Mouse (Mus musculus) hindbrain, postnatal 0 days (tissue): ENCODE data around the gene Dnah5. TPM values are rescaled to one million over a fixed set of nuclear protein-coding genes. Genes with fewer than 3 reads are reported as not detected.
"Not testable (repeated sequence)": the region's sequence is repeated elsewhere in the genome, so short reads cannot be mapped to it uniquely, and the experiment has no call there.

Source experiments
- ATAC-seq: fragments of 200-750 bp; cut with Nextera tagmentation; 2 replicates; pipeline ENCODE4 v1.8.0; 2017; ENCODE audit warnings: mild to moderate bottlenecking, moderate TSS enrichment, moderate library complexity
- DNase-seq: peaks from one replicate; pipeline ENCODE4 v3.0.0-alpha.2; 2015; ENCODE audit warnings: low spot score
- H3K27ac ChIP-seq: fragments of 300-500 bp; sonication (generic); 2 replicates; pipeline ENCODE4 v1.5.1; 2014; ENCODE audit warnings: mild to moderate bottlenecking
- H3K27me3 ChIP-seq: fragments of 300-500 bp; sonication (generic); 2 replicates; pipeline ENCODE4 v1.6.1; 2014; ENCODE audit warnings: low read length, mixed read lengths; ENCODE audit not compliant: insufficient read depth
- H3K36me3 ChIP-seq: fragments of 300-500 bp; sonication (generic); 2 replicates; pipeline ENCODE4 v1.6.1; 2014; ENCODE audit warnings: low read length, mixed read lengths; ENCODE audit not compliant: insufficient read depth
- H3K4me1 ChIP-seq: fragments of 300-500 bp; sonication (generic); 2 replicates; pipeline ENCODE4 v1.6.1; 2014; ENCODE audit warnings: antibody characterized with exemption, low read length, mixed read lengths; ENCODE audit not compliant: insufficient read depth
- H3K4me2 ChIP-seq: fragments of 300-500 bp; sonication (generic); 2 replicates; pipeline ENCODE4 v1.6.1; 2014; ENCODE audit warnings: low read depth, mild to moderate bottlenecking, low read length, moderate library complexity, mixed read lengths
- H3K4me3 ChIP-seq: fragments of 300-500 bp; sonication (generic); 2 replicates; pipeline ENCODE4 v1.5.1; 2014; ENCODE audit warnings: low read length
- H3K9ac ChIP-seq: fragments of 300-500 bp; sonication (generic); replicated peaks from 2 replicates; pipeline ENCODE4 v1.6.1; 2014; ENCODE audit warnings: mild to moderate bottlenecking, low read length, moderate library complexity, mixed read lengths
- H3K9me3 ChIP-seq: fragments of 300-500 bp; sonication (generic); 2 replicates; pipeline ENCODE4 v1.6.1; 2016; ENCODE audit warnings: low read length, mixed read lengths
- CTCF ChIP-seq: IDR thresholded peaks from 2 replicates; pipeline ENCODE4 v1.5.1; 2016; ENCODE audit warnings: antibody characterized with exemption, control low read depth, low read depth
- WGBS: fragments of 180-500 bp; shearing (Covaris S2); extraction: QIAGEN DNeasy Blood & Tissue Kit; methylation state at CpG from one replicate; pipeline ENCODE4 v1.1.7; 2014; 5-methylcytosine and 5-hydroxymethylcytosine counted together
- polyA plus RNA-seq: library from polyadenylated mRNA; unstranded; fragments of >200 nt; fragmentation: Nextera tagmentation; extraction: Ambion mirVana; gene quantifications from 2 replicates; pipeline ENCODE4 v1.2.1, GENCODE M21; 2015
- total RNA-seq: library from RNA; depleted of rRNA; stranded (reverse); fragments of >200 nt; gene quantifications from 2 replicates; pipeline ENCODE4 v1.2.3, GENCODE M21; 2014

The Dnah5 gene
- total and polyA plus RNA-seq, 2 experiments from 2014 or later, result 0.11 to 0.58 TPM

DNA sequence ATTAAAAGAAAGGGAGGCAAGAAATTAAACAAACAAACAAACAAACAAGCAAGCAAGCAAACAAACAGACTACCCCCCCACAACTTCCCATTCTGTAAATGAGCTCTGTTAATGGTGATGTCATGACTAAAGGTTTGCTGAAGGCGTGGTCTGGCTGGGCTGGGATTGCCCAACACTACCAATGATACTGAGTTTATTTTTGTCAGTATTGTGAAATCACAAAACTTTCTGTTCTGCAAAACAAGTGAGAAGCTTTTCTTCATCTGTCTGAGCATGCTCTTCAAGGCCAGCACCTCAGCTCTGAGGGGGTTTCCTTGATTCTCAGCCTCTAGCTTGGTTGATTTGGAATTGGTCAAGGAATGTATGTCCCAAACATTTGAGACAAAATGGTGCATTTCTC lies 170.8 kb downstream of the Dnah5 start:
- Histone ChIP-seq H3K9ac (no peak overlapping the region), H3K27ac (no peak overlapping the region), H3K4me3 (no peak overlapping the region), H3K9me3 (no peaks in the 10 kb centered on the region), H3K27me3 (no peaks in the 10 kb centered on the region), H3K36me3 (no peaks in the 10 kb centered on the region), H3K4me1 (no peaks in the 10 kb centered on the region), H3K4me2 (no peak overlapping the region)
- DNase-seq (no peak), ATAC-seq (no peak)
- TF ChIP-seq CTCF, result no peak
- WGBS, result 89% methylated on average over 1 of the region's 1 CpGs

DNA sequence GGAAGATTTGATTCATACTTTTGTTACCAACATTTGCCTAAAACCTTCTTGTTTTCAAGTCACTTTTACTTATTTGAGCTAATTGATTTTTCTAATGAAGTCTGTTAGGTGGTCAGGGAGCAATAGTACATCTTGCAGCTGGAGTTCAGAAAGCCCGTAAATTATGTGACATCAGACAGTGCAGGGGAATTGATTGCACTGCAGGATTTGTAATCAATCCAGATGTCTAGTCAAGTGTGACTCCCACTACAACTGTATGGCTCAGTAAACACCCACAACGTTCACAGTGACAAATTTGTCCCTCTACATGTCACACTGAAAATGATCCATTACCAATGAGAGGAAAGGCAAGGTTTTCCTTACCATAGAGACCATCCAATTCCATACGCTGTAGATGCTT lies 177.4 kb downstream of the Dnah5 start:
- H3K4me1 ChIP-seq, result no peaks in the 10 kb centered on the region
- DNase-seq, result no peak
- no peak overlapping the region for H3K27ac ChIP-seq
- no peaks in the 10 kb centered on the region for H3K9me3 ChIP-seq
- H3K27me3 ChIP-seq, result no peaks in the 10 kb centered on the region
- H3K4me3 ChIP-seq, result no peak overlapping the region
- no peak overlapping the region for H3K9ac ChIP-seq
- no peak overlapping the region for H3K4me2 ChIP-seq
- 65% methylated on average over 3 of the region's 3 CpGs for WGBS
- TF ChIP-seq CTCF, result no peak
- H3K36me3 ChIP-seq, result no peaks in the 10 kb centered on the region
- no peak for ATAC-seq

DNA sequence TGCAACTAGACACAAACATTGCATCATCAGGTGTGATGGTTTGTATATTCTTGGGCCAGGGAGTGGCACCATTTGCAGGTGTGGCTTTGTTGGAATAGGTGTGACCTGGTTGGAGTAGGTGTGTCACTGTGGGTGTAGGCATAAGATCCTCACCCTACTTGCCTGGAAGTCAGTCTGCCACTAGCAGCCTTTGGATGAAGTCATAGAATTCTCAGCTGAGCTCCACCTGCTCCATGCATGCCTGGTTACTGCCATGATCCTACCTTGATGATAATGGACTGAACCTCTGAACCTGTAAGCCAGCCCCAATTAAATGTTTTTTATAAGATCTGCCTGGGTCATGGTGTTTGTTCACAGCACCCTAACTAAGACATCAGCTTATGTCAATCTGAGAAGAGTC lies 190.2 kb downstream of the Dnah5 start:
- H3K4me3 ChIP-seq, H3K27ac ChIP-seq, H3K4me1 ChIP-seq, H3K9ac ChIP-seq, H3K4me2 ChIP-seq, H3K27me3 ChIP-seq, H3K36me3 ChIP-seq, DNase-seq, H3K9me3 ChIP-seq, ATAC-seq: not testable (repeated sequence)

DNA sequence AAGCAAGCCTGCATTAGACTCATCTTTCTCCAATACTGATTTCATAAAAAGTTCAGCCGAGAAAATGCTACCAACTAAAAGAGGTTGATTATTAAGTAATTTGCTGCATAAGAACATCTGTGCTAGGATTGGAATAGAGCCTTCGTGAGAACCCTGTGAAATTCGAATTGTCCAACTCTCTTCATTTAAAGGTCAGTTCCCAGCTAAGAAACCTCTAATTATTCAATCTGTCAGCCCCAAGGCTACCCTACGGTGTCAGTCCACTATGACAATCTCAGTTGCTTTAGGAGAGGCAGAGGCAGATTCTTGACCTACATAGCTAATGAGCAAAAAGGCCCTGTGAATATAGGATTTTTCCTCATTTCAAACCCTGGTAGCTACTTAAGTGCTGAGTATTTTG lies 191.9 kb downstream of the Dnah5 start:
- H3K4me1 ChIP-seq, result no peaks in the 10 kb centered on the region
- WGBS, result 80% methylated on average over 4 of the region's 4 CpGs
- no peak overlapping the region for H3K4me2 ChIP-seq
- H3K27ac ChIP-seq, result no peak overlapping the region
- H3K4me3 ChIP-seq, result no peak overlapping the region
- no peaks in the 10 kb centered on the region for H3K9me3 ChIP-seq
- DNase-seq (no peak), ATAC-seq (no peak)
- no peaks in the 10 kb centered on the region for H3K27me3 ChIP-seq
- H3K9ac ChIP-seq, result no peak overlapping the region
- no peaks in the 10 kb centered on the region for H3K36me3 ChIP-seq
- no peak for TF ChIP-seq CTCF

DNA sequence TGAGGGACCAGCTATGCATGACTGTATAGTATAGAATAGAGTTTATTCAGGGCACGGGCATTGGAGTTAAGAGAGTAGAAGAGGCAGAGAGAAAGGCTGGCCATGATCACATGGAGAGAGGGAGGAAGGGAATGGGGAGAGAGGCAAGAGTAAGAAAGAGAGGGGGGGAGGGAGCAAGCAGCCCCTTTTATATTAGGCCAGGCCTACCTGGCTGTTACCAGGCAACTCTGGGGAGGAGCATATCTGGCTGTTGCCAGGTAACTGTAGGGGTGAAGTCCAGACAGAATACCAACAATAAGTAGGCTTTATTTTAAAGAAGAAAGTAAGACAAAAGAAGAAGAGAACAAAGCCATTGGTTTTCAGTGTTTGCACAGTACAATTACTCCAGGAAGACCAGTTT lies 194.9 kb downstream of the Dnah5 start:
- ATAC-seq (0 out of 2 replicates have a peak, but pooled peaks have one; percentile 38), DNase-seq (no peak)
- H3K4me1 ChIP-seq, result no peaks in the 10 kb centered on the region
- no peaks in the 10 kb centered on the region for H3K27me3 ChIP-seq
- H3K4me3 ChIP-seq, result no peak overlapping the region
- H3K9ac ChIP-seq, result no peak overlapping the region
- H3K4me2 ChIP-seq, result no peak overlapping the region
- no peak overlapping the region for H3K27ac ChIP-seq
- no peaks in the 10 kb centered on the region for H3K9me3 ChIP-seq
- TF ChIP-seq CTCF, result no peak
- no peaks in the 10 kb centered on the region for H3K36me3 ChIP-seq
- WGBS, result 53% methylated on average over 1 of the region's 1 CpGs

DNA sequence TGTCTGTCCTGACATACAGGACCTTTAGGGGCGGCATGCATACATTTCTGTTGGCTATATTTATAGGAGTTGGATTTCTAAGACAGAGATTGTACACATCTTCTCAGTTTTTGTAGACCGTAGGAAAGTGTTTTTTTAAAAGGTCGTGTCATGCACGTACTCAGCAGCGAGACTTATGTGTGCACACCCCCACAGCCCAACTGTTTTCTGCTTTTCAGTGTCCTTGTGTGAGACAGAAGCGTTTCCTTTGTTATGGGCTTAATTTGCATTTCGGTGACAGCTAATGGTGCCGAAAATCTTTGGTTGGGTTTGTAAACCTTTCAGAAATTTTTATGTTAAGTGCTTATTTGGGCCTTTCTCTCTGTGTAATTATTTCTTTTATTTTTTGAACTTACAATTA lies 195.7 kb downstream of the Dnah5 start:
- no peaks in the 10 kb centered on the region for H3K27me3 ChIP-seq
- no peak overlapping the region for H3K27ac ChIP-seq
- H3K4me1 ChIP-seq, result no peaks in the 10 kb centered on the region
- no peak overlapping the region for H3K9ac ChIP-seq
- TF ChIP-seq CTCF, result no peak
- 37% methylated on average over 8 of the region's 8 CpGs for WGBS
- ATAC-seq, result no peak
- H3K9me3 ChIP-seq, result no peaks in the 10 kb centered on the region
- no peak overlapping the region for H3K4me2 ChIP-seq
- no peak for DNase-seq
- no peak overlapping the region for H3K4me3 ChIP-seq
- no peaks in the 10 kb centered on the region for H3K36me3 ChIP-seq

DNA sequence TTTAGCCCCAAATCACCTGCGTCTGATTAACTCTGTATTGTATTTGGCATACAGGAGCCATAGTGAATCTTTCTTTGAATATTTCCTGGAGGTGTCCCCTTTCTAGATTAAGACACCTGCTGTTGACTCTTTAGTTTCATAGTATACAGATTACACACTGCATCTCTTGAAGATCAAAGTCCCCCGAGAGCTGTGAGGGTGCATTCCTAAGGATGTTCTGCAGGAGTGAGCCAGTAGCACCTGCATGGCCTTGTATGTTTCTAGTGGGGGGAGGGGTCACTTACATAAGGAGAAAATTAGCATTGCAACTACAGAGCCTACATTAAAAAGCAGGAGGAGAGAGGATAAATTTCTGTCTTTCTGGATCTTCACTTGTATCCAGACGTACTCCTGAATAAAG lies 201.1 kb downstream of the Dnah5 start:
- DNase-seq, result no peak
- Histone ChIP-seq H3K27me3 (no peaks in the 10 kb centered on the region), H3K36me3 (no peaks in the 10 kb centered on the region), H3K4me3 (no peak overlapping the region), H3K9me3 (no peaks in the 10 kb centered on the region), H3K4me2 (no peak overlapping the region), H3K27ac (no peak overlapping the region), H3K9ac (no peak overlapping the region), H3K4me1 (no peaks in the 10 kb centered on the region; the same call in 1 of the 2 replicates)
- ATAC-seq, result no peak
- WGBS, result 79% methylated on average over 3 of the region's 3 CpGs
- TF ChIP-seq CTCF, result no peak
